Mouse (Mus musculus) adrenal gland, postnatal 25 days (tissue): ENCODE measurements around the gene Slc29a2. TPM values are rescaled to one million over a fixed set of nuclear protein-coding genes. Genes with fewer than 3 reads are reported as not detected.
"Not testable (repeated sequence)": the region's sequence is repeated elsewhere in the genome, so short reads cannot be mapped to it uniquely, and the experiment has no call there.

Source experiments
- DNase-seq: peaks from one replicate; pipeline ENCODE4 v3.0.0; 2021; ENCODE audit warnings: mixed read lengths
- long read RNA-seq: library from polyadenylated mRNA; stranded (forward); transcript quantifications from one replicate; pipeline ENCODE4 v2.0.0, GENCODE M21; 2021
- total RNA-seq: library from RNA; stranded (reverse); gene quantifications from 2 replicates; pipeline ENCODE4 v1.2.3, GENCODE M21; 2021

Gene Slc29a2
- 4.9 and 5.0 TPM in 2 replicates for total RNA-seq
- long read RNA-seq, partial matches to known transcripts, result 3 of 10 reads
- long read RNA-seq, other reads (novel, unspliced or antisense), result 3 of 10 reads

- peak; percentile 93 for DNase-seq
These were observed at the start of gene Slc29a2 for GRCm38 (mm10) chr19:5023621-5024479. TSS of gene Slc29a2 (plus strand) at chr19:5023860.

- no peak for DNase-seq
These were observed 41.9 kb upstream of the Slc29a2 start for GRCm38 (mm10) chr19:4981767-4982166.

DNA sequence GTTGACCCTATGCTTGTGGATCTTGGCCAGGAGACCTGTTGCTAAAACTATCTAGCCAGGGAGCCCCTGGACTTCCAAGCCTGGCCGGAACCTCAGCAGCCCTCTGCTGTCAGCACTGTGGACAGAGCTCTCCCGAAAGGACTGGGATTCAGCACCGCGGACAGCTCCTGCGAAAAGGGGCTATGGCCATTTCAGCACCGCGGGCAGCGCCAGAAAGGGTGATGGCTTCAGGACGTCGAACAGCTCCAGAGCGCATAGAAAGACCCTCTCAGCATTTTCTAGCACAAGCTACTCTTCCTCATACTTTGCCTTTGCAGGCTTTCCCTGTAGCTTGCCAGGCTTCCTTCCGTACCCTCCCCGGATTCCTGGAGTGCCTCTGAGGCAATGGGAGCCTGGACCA is 34.6 kb upstream of the Slc29a2 start:
- peak; percentile 96 for DNase-seq

- DNase-seq, result no peak
These were observed 34.0 kb upstream of the Slc29a2 start for GRCm38 (mm10) chr19:4989434-4990255.

GRCm38 (mm10) chr19:4990256-4990625 is 33.4 kb upstream of the Slc29a2 start, which contains the start of gene Npas4:
TSS of gene Npas4 (minus strand) at chr19:4990316.
- DNase-seq, result no peak

DNA sequence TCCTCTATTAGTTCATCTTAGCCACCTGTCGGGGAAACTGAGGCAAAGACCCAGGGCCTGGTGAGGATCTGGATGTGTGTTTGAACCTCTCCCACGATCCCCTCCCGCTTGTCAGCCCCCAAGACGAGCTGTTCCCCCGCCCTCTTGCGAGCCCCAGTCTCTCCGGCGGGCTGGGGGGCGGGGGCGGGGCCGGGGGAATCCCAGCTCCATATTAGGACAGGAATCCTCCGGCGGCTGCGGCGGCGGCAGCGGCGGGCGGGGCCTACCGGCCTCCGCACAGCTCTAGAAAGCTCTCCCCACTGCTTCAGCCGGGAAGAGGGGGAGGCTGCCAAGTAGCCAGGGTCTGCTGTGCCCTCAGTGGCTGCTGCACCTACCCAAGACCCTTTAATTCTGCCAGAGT is 32.9 kb upstream of the Slc29a2 start:
- DNase-seq, result no peak

DNA sequence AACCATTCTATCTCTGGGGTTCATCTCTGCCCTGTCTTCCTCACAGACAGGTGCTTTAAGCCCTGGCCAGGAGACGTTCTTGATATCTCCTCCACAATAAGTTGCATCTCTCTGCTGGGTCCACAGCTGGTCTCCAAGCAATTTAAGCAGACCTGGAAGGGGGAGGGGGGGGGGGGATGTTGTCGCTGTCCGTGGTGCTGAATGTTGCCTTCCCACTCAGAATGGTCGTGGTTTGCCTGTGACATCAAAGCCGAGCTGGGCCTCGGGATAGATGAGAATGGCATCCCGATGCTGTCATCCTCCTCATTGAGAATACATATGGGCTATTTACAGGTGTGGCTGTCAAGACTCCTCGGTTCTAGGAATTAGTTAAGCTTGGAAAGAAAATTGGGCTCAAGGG is 31.3 kb upstream of the Slc29a2 start:
- DNase-seq, result no peak

DNA sequence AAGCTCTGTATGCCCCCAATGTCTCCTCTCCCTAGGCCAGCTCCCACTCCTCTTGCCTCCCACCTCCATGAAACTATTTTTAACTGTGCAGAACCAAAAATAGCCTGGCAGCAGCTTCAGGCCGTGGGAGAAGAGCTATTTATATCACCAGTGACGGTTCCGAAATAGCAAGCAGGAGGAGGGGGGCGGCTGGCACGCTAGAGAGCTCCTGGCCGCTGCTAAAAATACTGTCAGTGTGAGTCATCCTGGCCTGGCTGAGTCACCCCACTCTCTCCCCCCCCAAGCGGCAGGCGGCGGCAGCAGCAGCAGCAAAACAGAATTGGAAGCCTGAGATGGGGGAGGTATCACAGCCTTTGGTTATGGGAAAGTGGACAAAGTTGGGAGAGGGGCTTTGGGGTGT is 30.8 kb upstream of the Slc29a2 start:
- peak; percentile 84 for DNase-seq

DNA sequence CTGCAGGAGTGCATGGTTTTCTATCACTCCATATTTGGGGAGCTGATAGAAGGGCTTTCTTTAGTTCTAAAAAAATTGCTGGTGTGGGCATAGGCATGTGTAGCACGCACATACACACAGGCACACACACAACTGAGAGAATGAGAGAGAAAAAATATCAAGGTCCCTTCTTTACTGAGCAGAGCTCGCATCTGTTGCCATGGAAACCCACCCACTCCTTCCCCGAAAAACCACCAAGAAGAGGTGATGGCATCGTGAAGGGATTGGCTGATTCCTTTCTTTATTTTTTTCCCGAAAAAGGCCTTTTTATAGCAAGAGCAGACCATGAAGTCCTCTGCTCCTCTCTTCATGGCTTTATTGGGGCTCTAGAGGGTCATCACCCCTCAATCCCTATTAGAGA is 29.6 kb upstream of the Slc29a2 start:
- DNase-seq, result no peak

DNA sequence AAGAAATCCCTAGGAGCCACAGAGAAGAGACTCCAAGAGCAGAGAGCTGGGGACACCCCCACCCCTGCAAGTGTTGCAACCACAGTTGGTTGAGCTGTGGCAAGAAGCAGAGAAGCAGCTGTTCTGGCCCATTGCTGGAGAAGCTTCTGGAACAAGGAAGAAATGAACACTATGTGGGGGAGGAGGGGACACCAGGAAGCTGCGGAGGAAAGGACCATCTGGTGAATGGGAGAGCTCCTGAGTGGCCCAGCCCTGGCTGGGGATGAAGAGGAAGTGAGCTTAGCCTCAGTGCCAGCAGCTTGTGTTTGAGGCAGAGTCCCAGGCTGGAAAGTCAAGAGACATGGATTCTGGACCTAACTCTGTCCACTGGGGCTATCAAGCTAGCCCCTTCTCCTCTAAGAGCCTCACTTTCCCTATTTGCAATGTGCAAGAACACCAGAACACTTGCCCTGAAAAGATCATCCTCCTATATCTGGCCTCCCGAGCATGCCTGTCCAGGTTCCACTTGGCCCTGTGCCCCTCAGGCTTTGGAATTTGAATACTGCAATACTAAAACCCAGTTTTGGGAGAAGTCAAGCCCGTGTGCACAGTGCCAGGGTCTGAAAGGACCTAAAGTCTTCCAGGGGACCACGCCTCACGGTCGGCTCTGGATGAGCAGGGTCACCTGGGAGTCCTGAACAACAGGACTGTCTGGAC is 24.1 kb upstream of the Slc29a2 start:
- DNase-seq, result no peak

GRCm38 (mm10) chr19:5001666-5002406 is 21.8 kb upstream of the Slc29a2 start:
- peak; percentile 81 for DNase-seq

GRCm38 (mm10) chr19:5003644-5004043 is 20.0 kb upstream of the Slc29a2 start:
- not testable (repeated sequence) for DNase-seq

DNA sequence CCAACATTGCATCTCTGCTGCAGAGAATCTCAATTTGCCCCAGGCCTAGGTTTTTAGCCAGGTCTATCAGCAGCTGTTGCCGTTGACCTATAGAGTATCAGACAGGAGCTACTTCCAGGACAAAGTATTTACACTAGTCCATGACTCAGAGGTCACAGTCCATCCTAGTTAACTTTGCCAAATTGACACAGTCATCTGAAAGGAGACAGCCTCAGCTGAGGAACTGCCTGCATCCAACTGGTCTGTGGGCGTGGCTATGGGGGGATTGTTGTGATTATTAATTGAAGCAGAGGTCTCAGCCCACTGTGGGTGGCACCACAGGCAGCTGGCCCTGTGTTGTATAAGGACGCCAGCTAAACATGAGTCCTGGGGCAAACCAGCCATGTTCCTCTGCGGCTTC is 18.7 kb upstream of the Slc29a2 start:
- no peak for DNase-seq

DNA sequence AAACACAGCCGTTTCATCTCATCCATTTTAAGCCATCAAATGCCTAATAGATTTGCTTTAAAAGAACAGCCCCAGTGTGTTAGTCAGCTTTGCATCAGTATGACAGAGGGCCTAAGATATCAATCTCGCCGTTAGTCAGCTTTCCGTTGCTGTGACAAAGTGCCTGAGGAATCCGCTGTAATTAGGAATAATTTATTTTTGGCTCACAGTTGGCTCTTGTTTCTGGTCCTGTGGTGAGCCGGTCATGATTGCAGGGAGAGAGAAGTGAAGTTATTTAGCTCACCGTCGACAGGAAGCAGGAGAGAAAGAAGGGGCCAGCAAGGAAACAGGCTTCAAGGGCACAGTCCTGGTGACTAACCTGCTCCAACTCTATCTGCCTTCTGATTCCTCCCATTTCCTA is 10.5 kb upstream of the Slc29a2 start:
- no peak for DNase-seq

DNA sequence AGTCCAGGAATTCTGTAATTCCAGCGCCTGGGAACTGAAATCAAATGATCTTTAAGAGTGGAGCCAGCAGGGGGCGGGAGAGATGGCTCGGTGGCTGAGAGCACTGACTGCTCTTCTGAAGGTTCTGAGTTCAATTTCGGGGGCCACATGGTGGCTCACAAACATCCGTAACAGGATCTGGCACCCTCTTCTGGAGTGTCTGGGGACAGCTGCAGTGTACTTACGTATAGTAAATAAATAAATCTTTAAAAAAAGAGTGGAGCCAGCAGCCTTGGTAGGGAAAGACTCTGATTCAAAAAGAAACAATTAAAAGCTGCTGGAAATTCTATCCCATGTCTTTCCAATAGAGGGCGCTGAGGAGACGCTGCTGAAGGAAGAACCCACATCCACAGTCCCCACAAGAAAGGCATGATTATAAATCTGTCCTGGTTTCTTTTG is 8.7 kb upstream of the Slc29a2 start:
- DNase-seq, result no peak

DNA sequence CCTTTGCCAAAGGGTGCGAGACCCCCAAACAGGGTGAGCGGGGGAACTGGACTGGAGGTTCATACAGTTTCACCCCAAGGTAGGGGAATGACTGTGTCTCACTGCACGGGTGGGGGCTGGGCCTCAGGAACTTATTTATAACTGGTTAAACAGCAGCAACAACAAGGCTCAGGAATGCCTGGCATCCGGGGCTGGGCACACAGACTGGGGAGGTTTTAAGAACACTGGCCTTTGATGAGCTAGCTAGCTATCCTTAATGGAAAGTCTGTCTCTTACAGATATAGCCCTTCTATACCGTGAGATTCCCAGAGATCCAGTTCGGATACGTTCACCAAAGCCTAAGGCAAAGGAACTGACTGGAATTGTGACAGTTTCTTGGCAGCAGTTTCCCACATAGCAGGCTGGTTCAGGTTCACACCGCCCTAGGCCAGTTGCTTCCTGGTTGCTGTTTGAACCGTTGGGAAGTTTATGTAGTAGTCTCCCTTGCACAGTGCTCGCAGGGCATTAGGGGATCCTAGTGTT is 7.4 kb upstream of the Slc29a2 start:
- no peak for DNase-seq

GRCm38 (mm10) chr19:5016782-5017181 is 6.9 kb upstream of the Slc29a2 start:
- peak; percentile 72 for DNase-seq

DNA sequence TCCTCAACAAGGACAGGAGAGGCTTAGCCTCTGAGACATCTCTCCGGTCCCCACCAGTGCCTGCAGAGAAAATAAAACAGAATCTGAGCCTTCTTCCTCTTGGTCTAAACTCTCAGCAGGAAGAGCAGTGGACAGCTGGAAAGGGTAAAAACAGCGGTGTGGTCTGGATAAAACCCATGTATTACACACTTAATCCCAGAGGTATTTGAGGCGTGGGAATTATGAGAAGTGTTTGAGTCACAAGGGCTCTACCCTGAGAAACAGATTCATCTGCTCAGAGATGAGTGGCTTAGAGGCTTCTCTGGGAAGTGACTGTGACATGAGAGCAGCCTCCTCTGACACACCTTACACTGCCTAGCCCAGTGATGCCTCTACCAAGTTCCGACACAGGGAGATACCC is 6.0 kb upstream of the Slc29a2 start:
- DNase-seq, result no peak

GRCm38 (mm10) chr19:5018191-5018590 is 5.5 kb upstream of the Slc29a2 start:
- DNase-seq, result no peak

DNA sequence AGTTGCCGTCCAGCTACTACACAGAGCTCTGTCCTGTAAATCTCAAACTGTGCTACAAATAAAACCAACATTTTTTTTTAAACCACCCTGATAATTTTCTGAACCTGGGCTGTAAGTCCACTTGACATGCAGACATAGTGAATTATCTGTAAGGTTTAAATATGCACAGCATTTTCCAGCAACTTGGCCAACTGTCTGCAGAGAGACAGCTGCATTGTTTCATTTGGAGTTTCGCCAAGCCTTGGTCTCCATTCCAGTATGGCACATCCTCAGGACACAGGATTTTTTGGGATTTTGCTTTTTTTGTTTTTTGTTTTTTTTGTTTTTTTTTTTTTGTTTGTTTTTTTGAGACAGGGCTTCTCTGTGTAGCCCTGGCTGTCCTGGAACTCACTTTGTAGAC is 2.2 kb upstream of the Slc29a2 start:
- no peak for DNase-seq

DNA sequence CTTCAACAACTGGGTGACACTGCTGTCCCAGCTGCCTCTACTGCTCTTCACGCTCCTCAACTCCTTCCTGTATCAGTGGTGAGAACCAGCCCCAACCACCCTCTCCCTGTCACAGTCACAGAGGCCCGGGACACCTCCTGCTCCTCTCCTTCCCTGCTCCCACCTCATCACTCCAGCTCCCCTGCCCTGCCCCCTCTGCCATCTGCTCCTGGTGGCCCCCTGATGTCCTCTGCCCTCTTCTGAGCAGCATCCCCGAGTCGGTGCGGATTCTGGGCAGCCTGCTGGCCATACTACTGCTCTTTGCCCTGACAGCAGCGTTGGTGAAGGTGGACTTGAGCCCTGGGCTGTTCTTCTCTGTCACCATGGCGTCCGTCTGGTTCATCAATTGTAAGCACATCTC is 2.5 kb downstream of the Slc29a2 start:
- DNase-seq, result no peak

GRCm38 (mm10) chr19:5032686-5033085 is 9.0 kb downstream of the Slc29a2 start:
- DNase-seq, result no peak
